Mouse (Mus musculus) cerebellum, adult 2 months (tissue): Measurements from ENCODE around the gene Gm17535.
"Not testable (repeated sequence)": the region's sequence is repeated elsewhere in the genome, so short reads cannot be mapped to it uniquely, and the experiment has no call there.

Source experiments
- CTCF ChIP-seq: fragments of 200-500 bp; IDR thresholded peaks from 2 replicates; pipeline ENCODE4 v1.5.1; 2011; ENCODE audit warnings: low read depth, mild to moderate bottlenecking, control low read depth, low read length, moderate library complexity, borderline replicate concordance; ENCODE audit not compliant: insufficient read depth
- POLR2A ChIP-seq: fragments of 200-500 bp; IDR thresholded peaks from 2 replicates; pipeline ENCODE4 v1.6.1; 2011; ENCODE audit warnings: low read length, control low read depth, borderline replicate concordance; ENCODE audit not compliant: insufficient read depth

- not testable (repeated sequence) for TF ChIP-seq CTCF, POLR2A
These were observed at the start of gene Gm17535 for GRCm38 (mm10) chr9:3034299-3034698.
